Mouse (Mus musculus) megakaryocyte progenitor cell, adult 5-6 weeks (primary cell): ENCODE results near the gene Gm12394. TPM values are rescaled to one million over a fixed set of nuclear protein-coding genes. Genes with fewer than 3 reads are reported as not detected.
"Not testable (repeated sequence)": the region's sequence is repeated elsewhere in the genome, so short reads cannot be mapped to it uniquely, and the experiment has no call there.

Experiments used
- ATAC-seq: replicated peaks from 2 replicates; pipeline ENCODE4 v1.8.0; 2016; ENCODE audit warnings: mild to moderate bottlenecking, moderate TSS enrichment, inconsistent platforms; ENCODE audit not compliant: poor library complexity
- total RNA-seq, 2 experiments: library from RNA; stranded (forward) in 1 of 2; stranded (reverse) in 1 of 2; fragments of 157-497, 149-512 nt in 1 of 2; fragments of 200-1000 nt in 1 of 2; gene quantifications; 2 replicates each; pipeline versions ENCODE4 v1.2.3 to v1.2.4; 2015 to 2017

The Gm12394 gene
- total RNA-seq (2015) (not detected in 2 replicates), total RNA-seq (2017) (not detected in 2 replicates)

- ATAC-seq, result not testable (repeated sequence)
Observed at GRCm38 (mm10) chr4:42856671-42857070, at the start of gene Gm12394. Gene Gm12394 (minus strand): TSS chr4:42856771.

GRCm38 (mm10) chr4:42904966-42905365 lies 48.4 kb upstream of the Gm12394 start:
- ATAC-seq, result no peak

DNA sequence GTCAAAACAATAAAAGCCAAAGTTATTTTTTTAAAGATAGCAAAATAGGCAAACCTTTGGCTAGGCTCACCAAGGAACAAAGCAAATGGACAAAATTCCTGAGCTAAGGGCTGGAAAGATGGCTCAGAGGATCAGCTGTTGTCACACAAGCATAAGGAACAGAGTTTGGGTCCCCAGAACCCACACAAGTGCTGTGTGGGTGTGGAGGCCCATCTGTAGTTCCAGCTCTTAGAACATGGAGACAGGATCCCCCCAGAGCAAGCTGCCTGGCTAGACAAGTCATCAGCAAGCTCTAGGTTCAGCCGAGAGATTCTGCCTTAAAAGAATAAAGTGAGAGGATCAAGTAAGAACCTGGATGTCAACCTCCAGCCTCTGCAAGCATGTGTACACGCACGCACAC lies 48.0 kb upstream of the Gm12394 start:
- no peak for ATAC-seq

GRCm38 (mm10) chr4:42903942-42904341 lies 47.4 kb upstream of the Gm12394 start:
- ATAC-seq, result no peak

- ATAC-seq, result no peak
Observed at GRCm38 (mm10) chr4:42902730-42903129, 46.2 kb upstream of the Gm12394 start.

GRCm38 (mm10) chr4:42902174-42902573 lies 45.6 kb upstream of the Gm12394 start:
- ATAC-seq, result peak; percentile 74

DNA sequence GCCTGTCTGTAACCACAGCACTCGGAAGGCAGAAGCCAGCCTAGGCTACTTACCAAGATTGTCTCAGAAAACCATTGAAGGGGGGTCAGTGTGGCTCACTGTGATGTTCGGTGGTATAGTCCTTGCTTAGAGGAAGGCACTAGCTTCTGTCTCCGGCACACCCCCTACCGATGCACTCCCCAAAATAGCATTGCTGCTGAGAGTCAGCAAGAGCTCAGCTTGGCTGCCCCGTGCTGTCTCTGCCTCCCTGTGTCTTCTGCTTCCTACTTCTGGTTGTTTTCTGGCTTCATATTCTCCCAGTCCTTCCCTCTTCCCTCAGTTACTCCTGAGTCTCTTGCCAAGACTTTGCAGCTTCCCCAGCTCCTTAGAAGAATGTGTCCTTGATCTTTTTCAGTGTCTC lies 44.3 kb upstream of the Gm12394 start:
- ATAC-seq, result no peak

GRCm38 (mm10) chr4:42898914-42899313 lies 42.3 kb upstream of the Gm12394 start:
- ATAC-seq, result no peak

DNA sequence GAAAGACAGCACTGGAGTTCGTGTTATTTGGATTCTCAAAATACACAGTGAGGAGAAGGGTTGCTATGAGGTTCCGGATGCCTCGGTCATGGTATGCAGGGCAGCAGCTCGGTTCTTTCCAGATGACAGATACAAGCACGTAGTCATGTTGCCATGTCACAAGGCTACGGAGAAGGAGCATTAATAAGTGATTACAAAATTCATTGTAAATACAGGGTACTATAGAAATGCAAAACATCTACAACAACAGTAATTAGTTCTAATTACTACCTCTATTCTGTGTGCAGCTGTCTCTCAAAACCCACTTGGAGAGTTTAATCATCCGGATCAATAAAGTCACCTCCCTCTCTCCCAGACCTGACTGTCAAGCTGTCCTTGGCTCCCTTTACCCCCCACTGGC lies 38.5 kb upstream of the Gm12394 start:
- ATAC-seq, result no peak

DNA sequence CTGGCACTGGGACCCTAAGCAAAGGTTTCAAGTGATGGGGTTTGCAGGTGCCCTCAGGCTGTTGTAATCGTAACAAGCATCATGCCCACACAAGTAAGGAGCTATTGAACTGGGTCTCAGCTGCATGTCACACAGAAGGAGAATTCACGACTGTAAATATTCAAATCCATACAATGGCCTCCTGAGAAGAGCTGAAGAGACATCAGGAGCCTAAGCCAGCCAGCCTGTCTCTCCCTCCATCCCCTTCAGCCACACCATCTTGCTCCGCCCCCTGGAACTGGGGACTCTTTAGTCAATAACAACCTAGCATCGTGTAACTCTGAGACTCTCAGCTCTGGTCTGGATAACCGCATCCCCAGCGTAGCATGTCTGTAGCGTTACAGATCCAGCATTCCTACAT lies 34.6 kb upstream of the Gm12394 start:
- ATAC-seq, result no peak

- no peak for ATAC-seq
Observed at GRCm38 (mm10) chr4:42888806-42889205, 32.2 kb upstream of the Gm12394 start.

DNA sequence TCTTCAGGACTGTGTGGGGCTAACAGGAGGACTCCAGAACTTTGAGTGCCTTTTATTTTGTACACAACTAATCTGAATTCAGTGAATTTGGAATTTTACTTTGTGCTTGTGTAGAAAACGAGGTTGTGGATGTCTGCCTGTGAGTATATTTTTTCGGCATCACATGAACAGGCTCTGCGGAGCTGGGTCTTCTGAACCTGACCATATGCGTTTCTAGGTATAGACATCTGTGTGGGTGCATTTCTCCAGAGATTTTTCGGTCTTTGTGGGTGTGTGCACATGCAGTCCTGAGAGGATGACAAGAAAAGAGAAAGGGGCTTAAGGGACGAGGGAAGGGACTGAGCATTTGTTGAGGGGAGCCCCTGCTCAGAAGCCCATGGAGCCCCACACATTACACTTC lies 30.4 kb upstream of the Gm12394 start:
- ATAC-seq, result no peak

DNA sequence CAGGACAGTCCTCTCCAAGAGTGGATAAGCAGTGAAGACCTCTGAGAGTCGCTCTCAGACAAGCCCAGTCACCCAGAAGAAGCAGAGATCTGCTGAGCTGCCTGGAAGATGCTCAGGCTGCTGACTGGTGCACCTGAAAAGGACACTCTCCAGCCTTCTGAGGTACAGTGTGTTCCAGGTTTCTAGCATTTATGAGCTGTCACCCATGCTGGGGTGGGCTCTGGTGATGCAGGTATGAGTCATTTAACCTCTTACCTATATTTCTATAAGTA lies 24.0 kb upstream of the Gm12394 start:
- no peak for ATAC-seq

DNA sequence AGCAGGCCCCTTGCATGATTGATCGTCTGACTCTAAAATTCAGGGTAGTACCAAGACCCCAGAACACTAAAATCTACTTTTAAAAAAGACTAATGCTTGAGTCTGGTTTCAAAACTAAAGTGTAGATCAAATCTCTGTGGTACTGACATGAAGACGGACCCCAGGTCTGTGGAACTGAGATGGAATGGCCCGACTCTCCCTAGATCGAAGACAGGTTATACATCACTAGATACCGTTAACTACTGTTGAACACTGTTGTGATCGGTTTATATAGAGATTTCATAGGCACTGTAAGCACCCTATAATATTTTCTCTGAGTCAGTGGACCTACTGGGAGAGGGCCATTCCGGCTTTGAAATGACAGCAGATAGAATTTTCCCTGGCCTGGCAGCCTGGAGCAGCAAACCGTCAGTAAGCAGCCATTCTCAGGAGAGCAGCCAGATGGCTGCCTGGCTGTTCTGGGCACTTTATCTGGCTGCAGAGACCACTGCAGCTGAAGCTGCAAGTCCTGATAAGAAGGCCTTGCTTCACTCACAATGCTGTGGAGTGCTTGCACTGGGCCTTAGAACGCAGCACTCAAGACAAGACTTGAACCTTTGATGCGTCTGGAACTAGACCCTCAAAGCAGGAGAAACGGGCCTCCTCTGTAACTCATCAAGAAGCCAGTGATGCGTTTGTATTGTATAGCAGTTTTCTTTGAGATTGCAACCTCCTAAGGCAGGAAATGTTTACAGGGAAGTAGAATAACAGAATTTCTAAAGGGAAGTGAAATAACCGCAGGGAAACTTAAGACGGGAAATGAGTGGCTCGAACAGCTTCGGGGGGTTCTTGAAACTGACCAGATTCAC lies 23.5 kb upstream of the Gm12394 start:
- ATAC-seq, result peak; percentile 93

GRCm38 (mm10) chr4:42877657-42878056 lies 21.1 kb upstream of the Gm12394 start:
- ATAC-seq, result no peak

DNA sequence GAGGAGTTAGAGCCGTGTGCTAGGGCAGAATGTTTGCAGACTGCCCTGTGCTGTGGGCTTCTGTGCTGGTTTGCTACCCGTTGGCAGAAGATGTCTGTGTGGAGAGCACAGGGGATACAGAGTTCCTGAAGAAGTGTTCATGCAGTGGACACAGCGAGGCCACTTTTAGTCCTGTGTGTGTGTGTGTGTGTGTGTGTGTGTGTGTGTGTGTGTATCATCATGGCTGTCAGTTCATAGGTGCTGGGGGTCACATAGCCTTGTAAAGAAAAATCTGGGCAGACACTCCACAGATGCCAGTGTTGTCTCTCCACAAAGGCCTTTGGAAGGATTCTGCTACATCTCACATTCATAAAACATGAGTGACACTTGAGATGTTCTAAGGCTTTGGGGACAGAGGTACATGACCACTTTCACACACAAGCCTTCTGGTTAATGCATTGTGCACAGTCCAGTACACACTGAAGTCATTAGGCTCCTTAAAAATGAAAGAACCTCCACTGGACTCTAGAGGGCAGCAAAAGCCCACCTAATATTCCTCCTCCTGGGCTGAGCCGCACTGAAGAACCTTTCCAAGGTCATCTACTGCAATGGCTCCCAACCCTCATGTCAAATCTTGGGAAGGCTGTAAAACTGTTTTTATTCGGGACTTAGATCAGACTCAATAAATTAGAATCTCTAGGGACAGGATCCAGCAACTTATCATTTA lies 20.2 kb upstream of the Gm12394 start:
- peak; percentile 83 for ATAC-seq

DNA sequence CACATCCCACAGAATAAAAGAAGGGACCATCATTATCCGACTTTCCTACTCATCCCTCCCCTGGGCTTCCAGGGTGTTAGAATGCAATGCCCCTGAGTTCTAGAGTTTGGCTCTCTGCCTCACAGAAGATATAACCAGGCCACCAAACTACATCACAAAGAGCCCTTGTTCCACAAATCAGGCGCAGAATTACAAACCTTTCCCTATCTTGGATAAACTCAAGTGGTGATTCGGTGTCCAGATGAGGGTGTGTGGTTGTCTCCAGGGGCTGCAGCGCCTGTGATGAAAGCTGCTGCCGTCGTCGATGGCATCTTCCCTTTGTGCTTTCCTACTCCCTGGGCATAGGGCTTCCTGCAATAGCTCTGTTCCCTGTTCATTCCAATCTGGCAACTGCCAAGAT lies 17.6 kb upstream of the Gm12394 start, which contains the start of gene Fam205c:
Gene Fam205c (minus strand): TSS at position 101 of the 400 bp plus-strand sequence.
- no peak for ATAC-seq

GRCm38 (mm10) chr4:42872746-42873435 lies 16.3 kb upstream of the Gm12394 start:
- ATAC-seq, result no peak

DNA sequence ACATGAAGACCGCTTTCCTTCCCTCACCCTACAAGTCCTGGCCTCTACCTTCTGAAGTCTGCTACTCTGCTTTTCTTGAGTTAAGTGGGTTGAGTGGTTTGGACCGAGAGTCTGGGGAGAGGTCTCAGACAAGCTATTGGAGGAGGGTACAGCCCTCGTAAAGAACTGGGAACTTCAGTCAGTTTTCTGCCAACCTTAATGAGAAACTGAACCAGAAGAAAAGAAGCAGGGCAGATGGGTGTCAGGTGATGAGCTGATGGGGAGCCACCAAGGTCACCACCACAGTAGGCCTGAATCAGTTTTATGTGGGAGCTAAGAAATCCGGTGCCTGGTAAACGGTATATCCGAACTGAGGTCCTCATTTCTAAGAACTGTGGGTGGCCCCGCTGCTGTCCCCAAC lies 15.6 kb upstream of the Gm12394 start:
- no peak for ATAC-seq

GRCm38 (mm10) chr4:42870748-42871147 lies 14.2 kb upstream of the Gm12394 start:
- 0 out of 2 replicates have a peak, but pooled peaks have one; percentile 31 for ATAC-seq

DNA sequence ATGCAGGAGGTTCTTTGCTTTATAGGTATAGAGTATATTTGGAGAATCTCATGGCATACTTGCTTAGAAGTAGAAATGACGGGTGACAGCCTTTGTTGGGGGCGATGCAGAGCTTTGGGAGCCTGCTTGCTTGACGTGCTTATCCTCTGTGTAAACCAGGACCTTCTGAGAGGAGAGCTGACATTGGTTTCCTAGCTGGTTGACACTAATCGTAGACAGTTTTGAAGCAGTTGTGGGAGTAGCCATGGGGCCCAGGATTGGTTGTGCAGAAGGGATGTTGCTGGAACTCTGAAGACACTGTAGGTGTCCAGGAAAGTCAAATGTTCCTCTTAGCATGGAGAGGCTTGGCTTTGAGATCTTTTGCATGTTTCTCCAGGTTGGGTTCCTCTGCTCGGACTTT lies 11.6 kb upstream of the Gm12394 start:
- ATAC-seq, result no peak

GRCm38 (mm10) chr4:42867390-42867789 lies 10.8 kb upstream of the Gm12394 start:
- ATAC-seq, result peak; percentile 76
